8 mouse cellular contexts compared by ENCODE assay signal in the genomic region with DNA sequence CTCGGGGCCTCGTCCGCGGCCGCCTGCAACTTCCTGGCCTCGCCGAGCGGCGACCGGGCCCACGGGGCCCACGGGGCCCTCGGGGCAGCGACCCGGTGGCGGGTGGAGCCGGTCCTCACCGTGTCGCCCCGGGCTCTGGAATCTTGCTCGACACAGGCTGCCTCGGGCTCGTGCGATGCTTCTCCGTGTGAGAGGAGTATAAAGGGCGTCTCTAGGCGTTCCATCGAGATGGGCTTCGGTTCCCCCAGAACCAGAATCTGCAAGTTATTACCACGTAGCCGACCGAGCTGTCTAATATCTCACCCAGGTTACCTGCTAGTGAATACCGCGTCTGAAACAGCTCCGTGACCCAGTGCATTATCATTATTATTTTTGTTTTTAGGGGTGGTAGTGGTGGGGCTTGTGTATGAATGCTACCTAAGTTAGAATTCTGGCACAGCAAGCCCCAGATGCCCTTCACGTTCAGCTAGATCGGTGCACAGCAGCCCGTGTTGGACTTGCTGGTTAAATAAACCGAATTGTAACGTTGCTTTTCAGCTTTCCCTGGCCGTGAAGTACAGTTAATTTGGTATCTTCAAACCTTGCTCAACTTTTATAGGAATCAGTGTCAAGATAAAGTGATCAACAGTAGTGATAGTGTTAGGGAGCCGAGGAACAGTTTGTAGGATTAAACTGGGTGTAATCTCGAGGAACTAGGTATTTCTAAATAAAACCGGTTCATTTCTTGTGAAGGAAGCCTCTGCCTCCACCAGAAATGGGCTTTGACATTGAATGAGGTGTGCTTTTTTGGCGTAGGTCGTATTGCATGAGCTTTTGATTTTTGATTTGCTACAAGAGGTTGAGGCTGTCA. TPM values are rescaled to one million over a fixed set of nuclear protein-coding genes. Genes with fewer than 3 reads are reported as not detected.
DNase-seq lines count a peak whose midpoint lies in the region; ATAC-seq and TF ChIP-seq lines count a peak whose summit lies in the region.

No protein-coding gene starts in this region.

- H3K4me3 ChIP-seq in cerebellum, adult 2 months (replicated peaks; ENCODE audit: insufficient read depth, low read depth, low read length) = peak overlapping the region; percentile 80
- H3K4me3 ChIP-seq in forebrain, embryonic 12.5 days (replicated peaks) = peak overlapping the region; percentile 99
- peak overlapping the region; percentile 94 for H3K4me3 ChIP-seq in intestine, embryonic 15.5 days (replicated peaks)
- peak overlapping the region; percentile 94 for H3K4me3 ChIP-seq in megakaryocyte, embryonic 14.5 days (replicated peaks)

- H3K4me1 ChIP-seq in cerebellum, adult 2 months (ENCODE audit: control insufficient read depth, insufficient read depth, low read length) = no peaks in the 10 kb centered on the region
- H3K4me1 ChIP-seq in forebrain, embryonic 12.5 days = peaks cover 39% of the 10 kb centered on the region
- 0 out of 2 replicates have a peak, but pooled peaks cover 14% of the 10 kb centered on the region for H3K4me1 ChIP-seq in intestine, embryonic 15.5 days (replicated peaks)
- peaks cover 63% of the 10 kb centered on the region for H3K4me1 ChIP-seq in megakaryocyte, embryonic 14.5 days

- TF ChIP-seq CTCF in cerebellum, adult 2 months (IDR thresholded peaks at IDR 0.05; ENCODE audit: borderline replicate concordance, insufficient read depth, low read depth, low read length) = no peak

- ATAC-seq in forebrain, embryonic 12.5 days (ENCODE audit: low FRiP score) = no peak; the same call in 1 of the 2 replicates
- ATAC-seq in intestine, embryonic 15.5 days = no peak
- no peak for ATAC-seq in granulocyte monocyte progenitor cell, adult 5-6 weeks (replicated peaks; ENCODE audit: poor library complexity, severe bottlenecking)

- WGBS in cerebellum, adult 2 months = 1% methylated on average over 46 of the region's 46 CpGs
- under 1% methylated on average over 45 of the region's 46 CpGs for WGBS in forebrain, embryonic 12.5 days
- under 1% methylated on average over 46 of the region's 46 CpGs for WGBS in intestine, embryonic 15.5 days

- no peaks in the 10 kb centered on the region for H3K27me3 ChIP-seq in cerebellum, adult 2 months (ENCODE audit: control insufficient read depth, insufficient read depth, low read length)
- peaks cover 7% of the 10 kb centered on the region for H3K27me3 ChIP-seq in forebrain, embryonic 12.5 days
- H3K27me3 ChIP-seq in intestine, embryonic 15.5 days (replicated peaks) = no peaks in the 10 kb centered on the region
- H3K27me3 ChIP-seq in megakaryocyte, embryonic 14.5 days (replicated peaks) = peaks cover 10% of the 10 kb centered on the region

- no peaks in the 10 kb centered on the region for H3K9me3 ChIP-seq in forebrain, embryonic 12.5 days
- H3K9me3 ChIP-seq in intestine, embryonic 15.5 days = no peaks in the 10 kb centered on the region
- no peaks in the 10 kb centered on the region for H3K9me3 ChIP-seq in megakaryocyte, embryonic 14.5 days

- peak in 1 of 2 experiments; percentile 41 for DNase-seq in cerebellum, adult 2 months
- no peak for DNase-seq in cerebellum, adult 9-11 months
- peak; percentile 15 for DNase-seq in spleen, postnatal 36 days (ENCODE audit: low spot score in 2 of 2)
- DNase-seq in spleen, adult 12 weeks (ENCODE audit: low spot score) = no peak

- H3K9ac ChIP-seq in forebrain, embryonic 12.5 days = peak overlapping the region; percentile 99
- peak overlapping the region; percentile 100 for H3K9ac ChIP-seq in intestine, embryonic 15.5 days

- no peak for TF ChIP-seq POLR2A in cerebellum, adult 2 months (IDR thresholded peaks at IDR 0.05; ENCODE audit: borderline replicate concordance, insufficient read depth, low read length)

- peak overlapping the region; percentile 82 for H3K4me2 ChIP-seq in forebrain, embryonic 12.5 days
- H3K4me2 ChIP-seq in intestine, embryonic 15.5 days (replicated peaks) = peak overlapping the region; percentile 80

- peak overlapping the region; percentile 58; the same call in 1 of the 2 replicates for H3K27ac ChIP-seq in cerebellum, adult 2 months (ENCODE audit: insufficient read depth, low read length)
- peak overlapping the region; percentile 89 for H3K27ac ChIP-seq in forebrain, embryonic 12.5 days
- peak overlapping the region; percentile 88 for H3K27ac ChIP-seq in intestine, embryonic 15.5 days

- peaks cover 10% of the 10 kb centered on the region for H3K36me3 ChIP-seq in forebrain, embryonic 12.5 days (replicated peaks)
- H3K36me3 ChIP-seq in intestine, embryonic 15.5 days = no peaks in the 10 kb centered on the region
- peaks cover 19% of the 10 kb centered on the region for H3K36me3 ChIP-seq in megakaryocyte, embryonic 14.5 days (replicated peaks; ENCODE audit: low read length)

RNA-seq across cellular contexts. Expression of gene Zfp326, which starts 0.8 kb away (rescaled TPM):
- 25.2 and 29.3 TPM in 2 replicates for polyA plus RNA-seq in cerebellum, adult 2 months (2012; rRNA removed)
- polyA plus RNA-seq in forebrain, embryonic 12.5 days (2016; fragmentation: Nextera tagmentation; extraction: Ambion mirVana) = 70.7 and 72.0 TPM in 2 replicates
- polyA plus RNA-seq in intestine, embryonic 15.5 days (2015; fragmentation: Nextera tagmentation; extraction: Ambion mirVana) = 29.0 and 32.7 TPM in 2 replicates
- 1.2 and 7.6 TPM in 2 replicates for polyA plus RNA-seq in megakaryocyte, embryonic 14.5 days (2012; ENCODE audit: insufficient read depth, low replicate concordance)
- 33.5 and 33.9 TPM in 2 replicates for total RNA-seq in granulocyte monocyte progenitor cell, adult 5-6 weeks (2014; fragmentation: Nextera tagmentation)
- total RNA-seq in granulocyte monocyte progenitor cell, adult 5-6 weeks (2017) = 48.7 and 49.1 TPM in 2 replicates

Comparison
In these comparisons a context has a peak if more than half of its experiments do, and no peak if none do; other contexts are left out.
1. DNase-seq: peak in spleen, postnatal 36 days (2 of 2); none in cerebellum, adult 9-11 months (single experiment) and spleen, adult 12 weeks (single experiment).
2. Peak in every context shown above with its lines, with median percentiles within 50 percentile points of each other: H3K27ac ChIP-seq and H3K4me3 ChIP-seq.